Mouse (Mus musculus): ENCODE data around the gene Ptgdr2.

GRCm38 (mm10) chr19:10980210-10980609 is 43.2 kb downstream of the Ptgdr2 start:
- TF ChIP-seq GATA1 (IDR thresholded peaks at IDR 0.05; ENCODE audit: borderline replicate concordance, low read length) (no peak), FLI1 (IDR thresholded peaks at IDR 0.05; ENCODE audit: low read length) (no peak)
